Mouse (Mus musculus) cerebellum, adult 2 months (tissue): Measurements from ENCODE around the gene Glod4.

Source experiments
- CTCF ChIP-seq: fragments of 200-500 bp; IDR thresholded peaks from 2 replicates; pipeline ENCODE4 v1.5.1; 2011; ENCODE audit warnings: low read depth, mild to moderate bottlenecking, control low read depth, low read length, moderate library complexity, borderline replicate concordance; ENCODE audit not compliant: insufficient read depth
- POLR2A ChIP-seq: fragments of 200-500 bp; IDR thresholded peaks from 2 replicates; pipeline ENCODE4 v1.6.1; 2011; ENCODE audit warnings: low read length, control low read depth, borderline replicate concordance; ENCODE audit not compliant: insufficient read depth

DNA sequence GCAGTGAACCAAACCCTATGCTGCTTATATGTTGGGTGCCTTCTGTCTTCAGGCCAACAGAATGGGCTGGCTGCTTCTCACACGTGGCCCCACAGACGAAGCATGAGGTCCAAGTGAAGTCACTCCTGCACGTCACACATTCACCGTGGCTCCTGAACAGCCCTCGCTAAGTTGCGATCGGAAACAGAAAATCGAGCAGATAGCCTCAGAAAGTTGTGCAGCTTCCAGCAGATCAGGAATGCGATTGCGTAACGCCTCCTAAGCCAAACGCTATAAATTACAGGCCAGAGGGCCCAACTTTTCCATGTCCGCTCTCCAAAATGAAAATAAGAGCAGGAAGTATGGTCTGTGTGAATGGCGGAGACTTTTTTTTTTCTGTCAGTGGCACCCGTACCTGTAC is 48.9 kb upstream of the Glod4 start:
- TF ChIP-seq CTCF (no peak), POLR2A (no peak)
